Mouse (Mus musculus): Measurements from ENCODE around the gene Tbrg4. TPM values are rescaled to one million over a fixed set of nuclear protein-coding genes. Genes with fewer than 3 reads are reported as not detected.

Tbrg4 gene
- total RNA-seq, 2 experiments from 2014 or later, result 10.6 to 17.3 TPM

Other genes starting within 250 kb of the Tbrg4 start
- 37.8 and 39.0 TPM in 2 replicates for gene Zmiz2, start 237.0 kb downstream of the Tbrg4 start, total RNA-seq (2015)
- gene Zmiz2, start 237.0 kb downstream of the Tbrg4 start, total RNA-seq (2017), result 7.9 and 12.6 TPM in 2 replicates
- 3,541 and 3,784 TPM in 2 replicates for gene Ppia, start 210.6 kb downstream of the Tbrg4 start, total RNA-seq (2015)
- 1,457 and 1,607 TPM in 2 replicates for gene Ppia, start 210.6 kb downstream of the Tbrg4 start, total RNA-seq (2017)
- 235 and 240 TPM in 2 replicates for gene H2afv, start 181.6 kb downstream of the Tbrg4 start, total RNA-seq (2015)
- 173 and 184 TPM in 2 replicates for gene H2afv, start 181.6 kb downstream of the Tbrg4 start, total RNA-seq (2017)
- 54.1 and 63.5 TPM in 2 replicates for gene Purb, start 150.2 kb downstream of the Tbrg4 start, total RNA-seq (2015)
- 43.7 and 56.3 TPM in 2 replicates for gene Purb, start 150.2 kb downstream of the Tbrg4 start, total RNA-seq (2017)
- gene Myo1g, start 105.1 kb downstream of the Tbrg4 start, total RNA-seq (2015), result 161 and 175 TPM in 2 replicates
- gene Myo1g, start 105.1 kb downstream of the Tbrg4 start, total RNA-seq (2017), result 182 and 197 TPM in 2 replicates
- 32.2 and 32.4 TPM in 2 replicates for gene Ccm2, start 79.2 kb downstream of the Tbrg4 start, total RNA-seq (2015)
- gene Ccm2, start 79.2 kb downstream of the Tbrg4 start, total RNA-seq (2017), result 63.5 and 63.9 TPM in 2 replicates
- gene Nacad, start 20.0 kb downstream of the Tbrg4 start, total RNA-seq (2015), result 0.23 TPM in 1 of 2 replicates, not detected in the other
- not detected in 2 replicates for gene Nacad, start 20.0 kb downstream of the Tbrg4 start, total RNA-seq (2017)
- gene Wap, start 12.6 kb upstream of the Tbrg4 start, total RNA-seq (2015), result not detected in 2 replicates
- not detected in 2 replicates for gene Wap, start 12.6 kb upstream of the Tbrg4 start, total RNA-seq (2017)
- 0.30 TPM in 1 of 2 replicates, not detected in the other for gene Ramp3, start 32.5 kb upstream of the Tbrg4 start, total RNA-seq (2015)
- 0.11 TPM in 1 of 2 replicates, not detected in the other for gene Ramp3, start 32.5 kb upstream of the Tbrg4 start, total RNA-seq (2017)
- gene Gm11983, start 211.6 kb upstream of the Tbrg4 start, total RNA-seq (2015), result not detected in 2 replicates
- gene Gm11983, start 211.6 kb upstream of the Tbrg4 start, total RNA-seq (2017), result not detected in 2 replicates

Data from megakaryocyte, adult 5-6 weeks (primary cell).